Mouse (Mus musculus): Measurements from ENCODE around the gene Olfr453. TPM values are rescaled to one million over a fixed set of nuclear protein-coding genes. Genes with fewer than 3 reads are reported as not detected.

Gene Olfr453
- polyA plus RNA-seq (2015; fragmentation: Nextera tagmentation; extraction: Ambion mirVana) = not detected in 2 replicates

DNA sequence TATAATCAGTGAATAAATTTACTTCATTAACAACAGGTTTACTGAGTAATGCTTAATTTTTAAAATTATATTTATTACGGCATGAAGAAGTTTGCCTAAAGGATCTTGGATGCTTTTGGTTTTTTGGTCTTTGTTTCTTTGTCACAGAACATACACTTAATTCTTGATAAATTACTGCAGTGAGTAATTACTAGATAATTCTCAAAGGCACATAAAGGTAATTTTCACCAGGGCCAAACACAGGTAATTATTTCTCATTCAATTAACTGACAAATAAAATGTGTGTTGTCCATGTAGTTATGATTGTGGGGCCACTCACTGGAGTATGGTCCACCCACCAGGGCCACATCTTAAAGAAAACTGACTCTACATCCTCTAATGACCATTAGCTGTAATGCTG is at the start of gene Olfr453:
TSS of gene Olfr453 (plus strand) at position 301 of the 400 bp plus-strand sequence.
- Histone ChIP-seq H3K9me3 (ENCODE audit: low read length) (no peaks in the 10 kb centered on the region), H3K27ac (ENCODE audit: low read depth) (no peak within 1 kb of the TSS), H3K4me1 (ENCODE audit: insufficient read depth) (no peaks in the 10 kb centered on the region), H3K36me3 (replicated peaks; ENCODE audit: insufficient read depth, low read length) (no peaks in the 10 kb centered on the region), H3K9ac (replicated peaks) (no peak within 1 kb of the TSS), H3K4me3 (ENCODE audit: low read depth, low read length) (no peak within 1 kb of the TSS), H3K27me3 (ENCODE audit: insufficient read depth, low read length) (no peaks in the 10 kb centered on the region), H3K4me2 (ENCODE audit: low read depth, low read length) (no peak within 1 kb of the TSS)
- DNase-seq (no peak), ATAC-seq (no peak)
- WGBS (ENCODE audit: insufficient replicate concordance) = 83% methylated on average over 1 of the region's 1 CpGs
- no peak for TF ChIP-seq EP300 (IDR thresholded peaks at IDR 0.05; ENCODE audit: low read depth)
- TF ChIP-seq CTCF (IDR thresholded peaks at IDR 0.05; ENCODE audit: low read depth) = no peak

DNA sequence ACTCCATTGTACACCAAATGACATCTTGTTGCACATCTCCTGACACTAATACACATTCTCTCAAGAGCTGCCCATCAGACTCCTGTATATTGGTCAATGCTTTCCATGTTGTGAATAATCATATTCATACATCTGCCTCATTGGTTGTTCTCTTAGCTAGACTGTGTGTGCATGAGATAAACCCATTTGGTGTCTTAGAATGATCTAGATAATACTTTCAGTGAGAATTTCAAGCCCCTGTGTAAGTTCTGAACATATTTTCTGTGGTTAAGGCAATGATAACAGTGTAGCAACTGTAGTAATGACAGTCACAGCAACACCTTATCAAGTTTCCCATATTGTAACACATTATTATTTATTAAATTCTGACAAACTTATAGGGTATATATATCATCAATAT is 49.4 kb upstream of the Olfr453 start:
- ATAC-seq = no peak
- H3K9me3 ChIP-seq (ENCODE audit: low read length) = no peaks in the 10 kb centered on the region
- no peak overlapping the region for H3K9ac ChIP-seq (replicated peaks)
- H3K4me1 ChIP-seq (ENCODE audit: insufficient read depth) = no peaks in the 10 kb centered on the region
- DNase-seq = no peak
- 0 out of 2 replicates have a peak, but pooled peaks cover 3% of the 10 kb centered on the region for H3K36me3 ChIP-seq (replicated peaks; ENCODE audit: insufficient read depth, low read length)
- H3K27ac ChIP-seq (ENCODE audit: low read depth) = no peak overlapping the region
- H3K27me3 ChIP-seq (ENCODE audit: insufficient read depth, low read length) = no peaks in the 10 kb centered on the region
- no peak overlapping the region for H3K4me2 ChIP-seq (ENCODE audit: low read depth, low read length)
- H3K4me3 ChIP-seq (ENCODE audit: low read depth, low read length) = no peak overlapping the region
- TF ChIP-seq EP300 (IDR thresholded peaks at IDR 0.05; ENCODE audit: low read depth) (peak; percentile 75; the same call in 1 of the 2 replicates), CTCF (IDR thresholded peaks at IDR 0.05; ENCODE audit: low read depth) (no peak)

DNA sequence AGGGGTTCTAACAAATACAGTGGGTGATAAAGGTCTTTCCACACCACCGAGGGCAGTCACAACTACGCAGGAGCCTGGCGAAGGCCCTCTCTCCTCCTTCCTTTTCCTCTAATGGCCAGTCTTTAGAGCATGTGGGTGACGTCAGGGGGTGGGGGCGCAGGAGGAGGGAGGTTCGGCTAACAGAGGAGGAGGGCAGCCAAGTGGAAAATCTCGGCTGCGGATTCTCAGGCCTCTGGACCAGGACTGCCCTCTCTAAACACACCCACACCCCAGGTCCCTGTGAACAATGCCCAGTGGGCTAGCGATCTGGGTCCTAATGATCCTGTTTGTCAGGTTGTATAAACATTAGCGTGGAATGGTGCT is 47.0 kb upstream of the Olfr453 start:
- H3K9me3 ChIP-seq (ENCODE audit: low read length) = no peaks in the 10 kb centered on the region
- peak overlapping the region; percentile 63 for H3K4me3 ChIP-seq (ENCODE audit: low read depth, low read length)
- peak; percentile 71 for DNase-seq
- TF ChIP-seq CTCF (IDR thresholded peaks at IDR 0.05; ENCODE audit: low read depth) = no peak
- TF ChIP-seq EP300 (IDR thresholded peaks at IDR 0.05; ENCODE audit: low read depth) = no peak
- H3K9ac ChIP-seq (replicated peaks) = peak overlapping the region; percentile 69
- WGBS (ENCODE audit: insufficient replicate concordance) = 3% methylated on average over 10 of the region's 10 CpGs
- ATAC-seq = peak; percentile 80
- peak overlapping the region; percentile 91 for H3K4me2 ChIP-seq (ENCODE audit: low read depth, low read length)
- H3K4me1 ChIP-seq (ENCODE audit: insufficient read depth) = no peaks in the 10 kb centered on the region
- no peaks in the 10 kb centered on the region for H3K27me3 ChIP-seq (ENCODE audit: insufficient read depth, low read length)
- H3K27ac ChIP-seq (ENCODE audit: low read depth) = peak overlapping the region; percentile 61
- H3K36me3 ChIP-seq (replicated peaks; ENCODE audit: insufficient read depth, low read length) = no peaks in the 10 kb centered on the region

DNA sequence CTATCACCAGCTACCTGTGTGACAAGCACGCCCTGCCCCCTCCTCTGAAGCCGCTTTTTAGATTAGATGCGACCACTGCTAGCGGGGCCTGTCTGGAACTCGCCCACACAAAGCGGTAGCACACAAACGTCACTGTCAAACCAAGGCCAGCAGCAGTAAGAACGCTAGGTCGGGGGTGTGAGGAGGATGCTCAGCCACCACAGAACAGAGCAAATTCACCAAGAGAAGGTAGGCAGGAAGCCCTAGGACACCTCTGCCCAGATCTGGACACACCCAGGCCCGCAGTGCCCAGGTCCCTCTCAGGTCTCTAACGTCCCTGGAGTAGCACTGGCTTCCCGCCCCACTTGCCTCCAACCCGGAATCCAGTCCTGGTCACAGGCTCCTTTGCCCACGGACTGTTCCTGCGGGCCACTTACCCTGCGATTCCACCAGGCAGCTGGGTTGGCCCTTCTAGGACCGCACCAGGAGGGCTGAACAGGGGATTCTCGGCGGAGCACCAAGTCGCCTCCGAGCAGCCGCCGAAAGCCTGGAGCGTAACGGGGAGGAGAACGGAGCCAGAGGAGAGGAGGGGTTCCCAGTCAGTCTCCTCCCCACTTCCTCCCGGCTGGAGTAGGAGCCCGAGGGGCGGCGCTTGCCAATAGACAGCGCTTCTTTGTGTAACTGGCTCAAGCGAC is 46.5 kb upstream of the Olfr453 start:
- ATAC-seq = peak; percentile 84
- peak overlapping the region; percentile 63 for H3K4me3 ChIP-seq (ENCODE audit: low read depth, low read length)
- no peaks in the 10 kb centered on the region for H3K4me1 ChIP-seq (ENCODE audit: insufficient read depth)
- H3K9me3 ChIP-seq (ENCODE audit: low read length) = no peaks in the 10 kb centered on the region
- H3K9ac ChIP-seq (replicated peaks) = peak overlapping the region; percentile 69
- peak; percentile 72 for DNase-seq
- no peaks in the 10 kb centered on the region for H3K36me3 ChIP-seq (replicated peaks; ENCODE audit: insufficient read depth, low read length)
- TF ChIP-seq EP300 (IDR thresholded peaks at IDR 0.05; ENCODE audit: low read depth) (no peak), CTCF (IDR thresholded peaks at IDR 0.05; ENCODE audit: low read depth) (no peak)
- H3K4me2 ChIP-seq (ENCODE audit: low read depth, low read length) = peak overlapping the region; percentile 91
- peak overlapping the region; percentile 61 for H3K27ac ChIP-seq (ENCODE audit: low read depth)
- under 1% methylated on average over 32 of the region's 32 CpGs for WGBS (ENCODE audit: insufficient replicate concordance)
- H3K27me3 ChIP-seq (ENCODE audit: insufficient read depth, low read length) = no peaks in the 10 kb centered on the region

DNA sequence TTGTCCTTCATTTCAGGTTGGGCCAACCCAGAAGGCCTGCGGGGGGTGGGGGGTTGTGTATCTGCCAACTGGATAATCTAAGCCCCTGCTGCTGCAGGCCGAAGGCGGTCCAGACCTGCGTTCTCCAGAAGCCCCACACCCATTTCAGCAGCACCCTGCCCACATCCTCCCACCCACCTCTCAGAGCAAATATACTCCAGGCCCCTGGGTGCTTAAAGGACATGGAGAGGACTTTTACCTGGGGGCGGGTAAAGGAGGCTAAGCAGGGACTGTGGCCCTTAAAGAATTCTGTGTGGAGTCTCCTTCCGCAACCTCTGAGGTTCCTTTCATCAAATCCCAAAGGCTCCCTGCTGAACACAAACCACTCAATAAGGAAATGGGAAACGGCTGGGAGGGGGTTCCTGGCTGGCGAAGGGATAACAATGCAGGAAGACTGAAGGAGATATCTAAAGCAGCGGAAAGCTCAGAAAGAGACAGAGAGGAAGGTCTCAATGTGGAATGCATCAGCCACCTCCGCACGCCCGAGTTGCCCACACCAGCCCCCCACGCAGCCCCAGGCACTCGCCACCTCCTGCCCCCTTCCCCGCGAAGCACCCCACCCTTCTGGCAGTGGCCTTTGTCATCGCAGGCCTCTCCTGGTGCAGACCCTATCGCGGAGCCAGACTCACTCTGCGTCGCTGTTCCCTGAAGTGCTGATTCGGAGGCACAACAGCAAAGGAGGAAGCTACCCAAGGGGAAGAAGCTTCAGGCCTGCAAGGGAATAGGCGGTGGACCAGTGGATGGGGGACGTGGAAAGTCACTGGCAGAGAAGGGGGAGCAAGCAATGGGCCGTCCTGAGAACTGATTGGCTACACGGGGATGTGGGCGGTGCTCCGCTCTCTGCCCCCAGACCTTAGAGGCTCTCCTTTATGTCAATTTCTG is 29.6 kb upstream of the Olfr453 start, which contains the start of gene Tcaf1:
TSS of gene Tcaf1 (minus strand) at position 798 of the 921 bp plus-strand sequence.
- Histone ChIP-seq H3K9me3 (ENCODE audit: low read length) (no peaks in the 10 kb centered on the region), H3K27ac (ENCODE audit: low read depth) (no peak within 1 kb of the TSS), H3K4me3 (ENCODE audit: low read depth, low read length) (peak within 1 kb of the TSS; percentile 22), H3K36me3 (replicated peaks; ENCODE audit: insufficient read depth, low read length) (no peaks in the 10 kb centered on the region), H3K4me2 (ENCODE audit: low read depth, low read length) (peak within 1 kb of the TSS; percentile 49), H3K27me3 (ENCODE audit: insufficient read depth, low read length) (no peaks in the 10 kb centered on the region), H3K4me1 (ENCODE audit: insufficient read depth) (no peaks in the 10 kb centered on the region), H3K9ac (replicated peaks) (no peak within 1 kb of the TSS; the same call in 1 of the 2 replicates)
- 18% methylated on average over 28 of the region's 28 CpGs for WGBS (ENCODE audit: insufficient replicate concordance)
- DNase-seq = peak; percentile 33
- TF ChIP-seq CTCF (IDR thresholded peaks at IDR 0.05; ENCODE audit: low read depth) (no peak), EP300 (IDR thresholded peaks at IDR 0.05; ENCODE audit: low read depth) (no peak)
- peak; percentile 56 for ATAC-seq

DNA sequence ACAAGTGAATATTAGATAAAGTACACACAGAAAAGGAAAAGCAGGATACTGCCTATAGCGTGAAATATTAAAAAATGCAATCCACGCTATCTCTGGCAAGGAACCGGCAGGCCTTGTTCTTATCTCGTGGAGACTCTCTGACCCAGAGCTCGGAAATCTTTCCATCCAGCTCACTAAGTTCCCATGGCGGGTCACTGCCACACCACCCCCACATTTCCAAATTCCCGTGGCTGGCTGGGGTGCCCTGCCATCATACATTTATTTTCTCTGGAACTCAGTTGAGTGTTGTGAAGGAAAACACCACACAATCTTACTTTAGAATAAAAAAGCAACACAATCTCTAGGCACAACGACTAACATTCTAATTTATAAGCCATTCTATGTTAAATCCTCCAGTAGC is 24.5 kb upstream of the Olfr453 start:
- no peak overlapping the region for H3K27ac ChIP-seq (ENCODE audit: low read depth)
- H3K27me3 ChIP-seq (ENCODE audit: insufficient read depth, low read length) = no peaks in the 10 kb centered on the region
- no peak overlapping the region for H3K4me3 ChIP-seq (ENCODE audit: low read depth, low read length)
- DNase-seq (no peak), ATAC-seq (no peak)
- no peak overlapping the region for H3K4me2 ChIP-seq (ENCODE audit: low read depth, low read length)
- TF ChIP-seq CTCF (IDR thresholded peaks at IDR 0.05; ENCODE audit: low read depth) (no peak), EP300 (IDR thresholded peaks at IDR 0.05; ENCODE audit: low read depth) (no peak)
- H3K9me3 ChIP-seq (ENCODE audit: low read length) = no peaks in the 10 kb centered on the region
- no peak overlapping the region for H3K9ac ChIP-seq (replicated peaks)
- H3K4me1 ChIP-seq (ENCODE audit: insufficient read depth) = no peaks in the 10 kb centered on the region
- H3K36me3 ChIP-seq (replicated peaks; ENCODE audit: insufficient read depth, low read length) = no peaks in the 10 kb centered on the region
- WGBS (ENCODE audit: insufficient replicate concordance) = 58% methylated on average over 8 of the region's 8 CpGs
